Mouse (Mus musculus): ENCODE data around the gene S100a2.

DNA sequence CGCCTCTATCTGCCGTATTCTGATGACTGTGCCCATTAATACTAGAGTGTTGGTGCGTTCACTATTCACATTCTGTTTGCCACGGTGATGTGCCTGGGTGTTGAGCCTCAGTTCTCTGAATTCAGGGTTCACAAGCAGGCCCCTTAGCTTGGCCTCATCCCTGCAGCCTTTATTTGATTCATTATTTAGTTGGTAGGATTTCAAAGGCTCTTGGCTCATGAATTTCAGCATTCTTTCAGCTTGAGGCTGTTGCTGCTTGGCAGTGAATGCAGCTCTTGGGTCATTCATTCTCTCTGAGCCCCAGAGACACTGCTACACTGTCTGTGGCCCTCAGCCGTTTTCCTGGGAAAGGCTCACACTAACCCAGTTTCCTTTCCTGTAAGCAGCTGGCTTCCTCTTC is 34.1 kb upstream of the S100a2 start:
- TF ChIP-seq CTCF (conservative IDR thresholded peaks at IDR 0.05; ENCODE audit: insufficient read depth, insufficient read length, low read depth, low read length) = no peak
- TF ChIP-seq POLR2A (IDR thresholded peaks at IDR 0.05; ENCODE audit: low read depth, low read length) = no peak
